Mouse (Mus musculus) gastrocnemius, adult 18-20 months (tissue): ENCODE measurements at regions not wholly inside any gene's neighbourhood (a gene's known extent, or its start where the extent isn't known, plus 50 kb on each side); places are given as distances from the start of the nearest gene placed in this dataset.

Experiments
- DNase-seq: peaks from one replicate; pipeline ENCODE4 v3.0.0; 2021; ENCODE audit warnings: low spot score

- no peak for DNase-seq
These were observed 106.2 kb upstream of the Rap2b start for GRCm38 (mm10) chr3:61255232-61255631.

- DNase-seq: no peak
These were observed 105.8 kb upstream of the Rap2b start for GRCm38 (mm10) chr3:61255643-61256042.

GRCm38 (mm10) chr3:61268453-61269335 is 92.7 kb upstream of the Rap2b start:
- DNase-seq: peak; percentile 27

- no peak for DNase-seq
These were observed 75.4 kb upstream of the Rap2b start for GRCm38 (mm10) chr3:61285924-61286520.

GRCm38 (mm10) chr3:61288195-61288594 is 73.2 kb upstream of the Rap2b start:
- DNase-seq: no peak

- no peak for DNase-seq
These were observed 66.6 kb upstream of the Rap2b start for GRCm38 (mm10) chr3:61294855-61295254.

- DNase-seq: no peak
These were observed 64.1 kb upstream of the Rap2b start for GRCm38 (mm10) chr3:61297290-61297689.

- DNase-seq: no peak
These were observed 59.2 kb upstream of the Rap2b start for GRCm38 (mm10) chr3:61302214-61302613.

- no peak for DNase-seq
These were observed 58.0 kb upstream of the Rap2b start for GRCm38 (mm10) chr3:61303485-61303884.

- DNase-seq: no peak
These were observed 55.1 kb upstream of the Rap2b start for GRCm38 (mm10) chr3:61306306-61306705.

- no peak for DNase-seq
These were observed 52.7 kb upstream of the Rap2b start for GRCm38 (mm10) chr3:61308764-61309163.

- no peak for DNase-seq
These were observed 52.2 kb upstream of the Rap2b start for GRCm38 (mm10) chr3:61309197-61309596.
